Mouse (Mus musculus) liver, embryonic 14.5 days (tissue): ENCODE measurements around the gene Mon2. TPM values are rescaled to one million over a fixed set of nuclear protein-coding genes. Genes with fewer than 3 reads are reported as not detected.

Source experiments
- ATAC-seq: fragments of 200-750 bp; cut with Nextera tagmentation; 2 replicates; pipeline ENCODE4 v1.8.0; 2017; ENCODE audit warnings: moderate number of reproducible peaks, mild to moderate bottlenecking, moderate library complexity; ENCODE audit not compliant: insufficient read depth
- DNase-seq, 3 experiments: peaks; one replicate each; pipeline ENCODE4 v3.0.0-alpha.2; 2012 to 2013; ENCODE audit warnings: low read depth in 3 of 3, low spot score in 3 of 3
- H3K27ac ChIP-seq: fragments of 300-500 bp; sonication (generic); 2 replicates; pipeline ENCODE4 v1.5.1; 2014; ENCODE audit warnings: moderate library complexity, mild to moderate bottlenecking, control low read depth, inconsistent platforms
- H3K27me3 ChIP-seq: fragments of 300-500 bp; sonication (generic); 2 replicates; pipeline ENCODE4 v1.6.1; 2014; ENCODE audit warnings: mild to moderate bottlenecking, low read length, moderate library complexity; ENCODE audit not compliant: control insufficient read depth, insufficient read depth
- H3K36me3 ChIP-seq: fragments of 300-500 bp; sonication (generic); replicated peaks from 2 replicates; pipeline ENCODE4 v1.6.1; 2014; ENCODE audit warnings: low read depth; ENCODE audit not compliant: control insufficient read depth, insufficient read depth
- H3K4me1 ChIP-seq, 2 experiments: fragments of 200-500 bp in 1 of 2; fragments of 300-500 bp in 1 of 2; sonication (generic) in 1 of 2; replicated peaks; 2 replicates each; pipeline ENCODE4 v1.6.1; 2012 to 2014; ENCODE audit warnings: antibody characterized with exemption in 1 of 2, inconsistent platforms in 1 of 2, low read length in 1 of 2; ENCODE audit not compliant: control insufficient read depth in 2 of 2, insufficient read depth in 2 of 2
- H3K4me2 ChIP-seq: fragments of 300-500 bp; sonication (generic); 2 replicates; pipeline ENCODE4 v1.6.1; 2014; ENCODE audit warnings: low read depth, mild to moderate bottlenecking, control low read depth, moderate library complexity
- H3K4me3 ChIP-seq, 2 experiments: fragments of 200-500 bp in 1 of 2; fragments of 300-500 bp in 1 of 2; sonication (generic) in 1 of 2; 2 replicates each; pipeline ENCODE4 v1.5.1; 2012 to 2014; ENCODE audit warnings: low read depth in 2 of 2, low read length in 2 of 2, mild to moderate bottlenecking in 2 of 2, control low read depth in 1 of 2, inconsistent platforms in 1 of 2, moderate library complexity in 1 of 2; ENCODE audit not compliant: insufficient read depth in 1 of 2
- H3K9ac ChIP-seq: fragments of 300-500 bp; sonication (generic); replicated peaks from 2 replicates; pipeline ENCODE4 v1.6.1; 2014; ENCODE audit warnings: mild to moderate bottlenecking, control low read depth, moderate library complexity
- H3K9me3 ChIP-seq: fragments of 300-500 bp; sonication (generic); 2 replicates; pipeline ENCODE4 v1.6.1; 2016; ENCODE audit warnings: low read length, mixed read lengths; ENCODE audit not compliant: control insufficient read depth
- CTCF ChIP-seq: IDR thresholded peaks from 2 replicates; pipeline ENCODE4 v1.5.1; 2016; ENCODE audit warnings: antibody characterized with exemption, low read depth, control low read depth
- EP300 ChIP-seq: IDR thresholded peaks from 2 replicates; pipeline ENCODE4 v1.6.1; 2016; ENCODE audit warnings: antibody characterized with exemption, low read depth
- WGBS: fragments of 180-500 bp; shearing (Covaris S2); extraction: QIAGEN DNeasy Blood & Tissue Kit; methylation state at CpG from one replicate; pipeline ENCODE4 v1.1.7; 2014; ENCODE audit not compliant: insufficient replicate concordance; 5-methylcytosine and 5-hydroxymethylcytosine counted together
- polyA plus RNA-seq, 2 experiments: library from polyadenylated mRNA; depleted of rRNA in 1 of 2; stranded (reverse) in 1 of 2; unstranded in 1 of 2; fragments of >200 nt; fragmentation: Nextera tagmentation in 1 of 2; extraction: Ambion mirVana in 1 of 2; gene quantifications; 2 replicates each; pipeline versions ENCODE4 v1.2.1 to v1.2.3; 2012 to 2014

Gene Mon2
- polyA plus RNA-seq, 2 experiments = 9.8 to 12.6 TPM

DNA sequence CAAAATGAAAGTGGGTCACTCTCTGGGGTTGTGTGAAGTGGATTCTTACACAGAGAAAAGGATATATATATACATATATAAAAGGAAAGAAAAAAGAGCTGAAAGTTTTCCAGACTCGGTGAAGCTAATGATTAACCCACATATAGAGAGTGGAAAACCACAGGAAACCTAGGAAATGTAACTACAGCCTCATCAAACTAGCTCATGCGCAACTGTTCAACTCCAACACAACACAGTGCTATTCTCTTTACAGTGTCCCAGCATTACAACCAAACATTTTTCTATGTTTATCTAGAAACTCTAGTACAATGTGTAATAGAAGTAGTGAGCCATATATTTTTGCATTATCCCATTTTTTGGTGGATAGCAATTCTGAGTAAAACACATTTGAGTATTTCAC, 24.3 kb upstream of the Mon2 start:
- no peak for ATAC-seq
- 51% methylated on average over 2 of the region's 2 CpGs for WGBS
- no peak for TF ChIP-seq CTCF
- TF ChIP-seq EP300 = no peak

DNA sequence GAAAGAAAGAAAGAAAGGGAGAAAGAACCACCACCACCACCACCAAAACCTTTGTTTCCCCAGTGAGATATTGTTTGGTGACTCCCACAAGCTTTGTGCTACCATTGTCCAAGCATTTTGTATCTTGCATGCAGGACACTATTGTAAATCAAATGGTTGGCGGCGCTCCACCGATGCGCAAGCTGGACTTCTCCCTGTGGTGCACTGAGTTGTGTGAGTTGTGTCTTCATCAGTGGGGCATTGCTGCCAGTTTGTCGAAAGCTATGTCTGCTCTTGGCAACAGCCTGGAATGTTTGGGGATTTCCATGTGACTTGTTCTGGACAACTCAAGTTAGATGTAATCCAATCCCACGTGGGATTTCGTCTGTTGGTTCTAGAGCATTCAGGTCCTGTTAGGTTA, 18.2 kb upstream of the Mon2 start:
- Histone ChIP-seq H3K4me1 (no peaks in the 10 kb centered on the region), H3K9ac (no peak overlapping the region), H3K4me2 (no peak overlapping the region), H3K9me3 (no peaks in the 10 kb centered on the region), H3K36me3 (no peaks in the 10 kb centered on the region), H3K4me3 (no peak overlapping the region), H3K27ac (no peak overlapping the region), H3K27me3 (no peaks in the 10 kb centered on the region)
- ATAC-seq = no peak
- DNase-seq = no peak
- 75% methylated on average over 7 of the region's 7 CpGs for WGBS
- no peak for TF ChIP-seq CTCF
- TF ChIP-seq EP300 = no peak

More for the DNA sequence above, 24.3 kb upstream of the Mon2 start:
- Histone ChIP-seq H3K27ac (no peak overlapping the region), H3K4me1 (no peaks in the 10 kb centered on the region), H3K9ac (no peak overlapping the region), H3K4me2 (no peak overlapping the region), H3K36me3 (no peaks in the 10 kb centered on the region), H3K9me3 (no peaks in the 10 kb centered on the region), H3K27me3 (no peaks in the 10 kb centered on the region), H3K4me3 (no peak overlapping the region)
- DNase-seq = no peak

DNA sequence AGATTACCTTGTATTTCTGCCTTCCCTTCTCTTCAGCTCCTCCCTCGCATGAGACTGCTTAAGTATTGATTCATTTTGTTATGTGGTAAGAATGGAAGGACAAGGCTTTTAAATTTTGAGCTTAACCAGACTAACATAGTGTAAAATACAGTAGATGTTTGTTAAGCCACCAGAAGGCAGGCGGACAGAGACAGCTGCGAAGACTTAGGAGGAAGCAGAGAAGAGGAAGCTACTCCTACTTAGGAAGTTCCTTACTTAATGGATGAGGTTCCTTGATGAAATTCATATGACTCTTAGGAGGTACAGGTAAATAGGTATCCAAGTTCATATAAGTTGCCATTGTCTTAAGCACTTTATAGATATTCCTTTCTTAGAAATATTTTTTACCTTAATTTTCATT, 16.3 kb upstream of the Mon2 start:
- H3K27ac ChIP-seq = no peak overlapping the region

DNA sequence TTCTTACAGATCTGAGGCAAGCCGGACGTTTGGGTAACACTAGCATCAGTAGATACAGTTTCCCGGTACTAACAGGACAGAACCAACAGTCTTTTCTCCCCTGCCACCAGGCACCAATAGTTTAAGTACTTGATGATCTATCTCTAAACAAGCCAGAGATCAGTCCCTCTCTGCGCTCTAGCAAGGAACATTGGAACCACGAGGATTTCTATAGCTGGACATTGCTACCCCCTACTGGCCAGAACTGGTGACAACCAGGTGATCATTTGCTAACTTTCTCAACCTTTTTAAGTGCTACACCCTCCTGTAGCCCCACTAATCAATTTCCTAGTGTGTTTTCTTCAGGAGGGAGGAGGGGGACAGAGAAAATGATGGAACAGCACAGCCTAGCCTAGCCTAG, 15.4 kb upstream of the Mon2 start:
- H3K4me2 ChIP-seq = no peak overlapping the region
- 27% methylated on average over 5 of the region's 5 CpGs for WGBS
- H3K27me3 ChIP-seq = no peaks in the 10 kb centered on the region
- TF ChIP-seq EP300 (no peak), CTCF (peak; percentile 73)
- no peaks in the 10 kb centered on the region for H3K36me3 ChIP-seq
- H3K4me3 ChIP-seq = no peak overlapping the region
- ATAC-seq (no peak), DNase-seq (peak in 1 of 3 experiments; percentile 30)
- H3K27ac ChIP-seq = no peak overlapping the region
- no peaks in the 10 kb centered on the region for H3K4me1 ChIP-seq
- no peaks in the 10 kb centered on the region for H3K9me3 ChIP-seq
- H3K9ac ChIP-seq = no peak overlapping the region

More for the DNA sequence above, 16.3 kb upstream of the Mon2 start:
- WGBS = 23% methylated on average over 3 of the region's 3 CpGs
- no peak overlapping the region for H3K4me3 ChIP-seq
- ATAC-seq = no peak
- DNase-seq = no peak
- TF ChIP-seq CTCF (no peak), EP300 (no peak)
- H3K9me3 ChIP-seq = no peaks in the 10 kb centered on the region
- H3K4me2 ChIP-seq = no peak overlapping the region
- no peaks in the 10 kb centered on the region for H3K4me1 ChIP-seq
- H3K9ac ChIP-seq = no peak overlapping the region
- no peaks in the 10 kb centered on the region for H3K36me3 ChIP-seq
- H3K27me3 ChIP-seq = no peaks in the 10 kb centered on the region

DNA sequence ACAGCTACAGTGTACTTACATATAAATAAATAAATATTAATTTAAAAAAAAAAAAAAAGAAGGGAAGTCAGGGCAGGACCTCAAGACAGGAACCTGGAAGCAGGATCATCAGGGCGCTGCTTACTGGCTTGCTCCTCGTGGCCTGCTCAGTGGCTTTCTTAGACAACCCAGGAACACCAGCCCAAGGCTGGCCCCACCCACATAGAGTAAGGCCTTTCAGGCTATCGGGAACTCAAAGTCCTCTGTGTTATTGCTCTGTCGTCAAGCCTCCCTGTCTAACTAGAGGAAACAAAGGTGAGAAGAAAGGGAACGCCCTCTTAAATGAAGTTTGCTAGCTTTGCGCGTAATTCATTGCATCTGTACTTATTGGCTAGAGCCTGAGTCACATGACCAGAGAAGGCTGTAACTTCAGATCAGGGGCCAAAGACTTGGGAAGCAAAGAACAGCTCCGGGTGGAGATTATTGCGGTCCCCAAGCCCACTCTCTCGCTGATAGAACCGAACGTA, 13.2 kb upstream of the Mon2 start:
- no peaks in the 10 kb centered on the region for H3K36me3 ChIP-seq
- H3K27ac ChIP-seq = no peak overlapping the region
- H3K9ac ChIP-seq = no peak overlapping the region
- H3K27me3 ChIP-seq = no peaks in the 10 kb centered on the region
- ATAC-seq (no peak), DNase-seq (no peak)
- H3K4me3 ChIP-seq = no peak overlapping the region
- H3K9me3 ChIP-seq = no peaks in the 10 kb centered on the region
- WGBS = 69% methylated on average over 12 of the region's 12 CpGs
- H3K4me2 ChIP-seq = no peak overlapping the region
- no peaks in the 10 kb centered on the region for H3K4me1 ChIP-seq
- TF ChIP-seq EP300 = no peak
- no peak for TF ChIP-seq CTCF

DNA sequence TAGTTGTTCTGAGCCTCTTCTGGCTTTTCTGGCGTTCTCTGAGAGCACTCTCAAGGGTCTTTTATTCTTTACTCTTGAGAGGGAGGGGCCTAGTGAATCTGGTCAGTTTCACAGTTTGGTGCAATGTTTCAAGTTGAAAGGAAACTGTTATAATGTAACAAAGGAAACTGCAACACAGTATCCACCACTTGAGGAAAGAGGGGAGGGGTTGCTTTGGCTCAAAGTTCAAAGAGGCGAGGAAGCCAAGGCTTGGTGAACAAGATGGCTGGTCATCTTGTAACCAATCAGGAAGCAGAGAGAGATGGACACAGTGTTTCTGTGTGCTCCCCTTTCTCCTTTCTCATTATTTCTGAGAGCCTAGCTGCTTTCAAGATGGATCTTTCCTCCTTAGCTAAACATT, 10.5 kb upstream of the Mon2 start:
- 69% methylated on average over 2 of the region's 2 CpGs for WGBS
- no peaks in the 10 kb centered on the region for H3K9me3 ChIP-seq
- H3K9ac ChIP-seq = no peak overlapping the region
- no peak overlapping the region for H3K4me3 ChIP-seq
- no peak overlapping the region for H3K27ac ChIP-seq
- ATAC-seq (no peak), DNase-seq (no peak)
- TF ChIP-seq CTCF = no peak
- TF ChIP-seq EP300 = no peak
- H3K4me2 ChIP-seq = no peak overlapping the region
- H3K4me1 ChIP-seq = no peaks in the 10 kb centered on the region
- H3K27me3 ChIP-seq = no peaks in the 10 kb centered on the region
- no peaks in the 10 kb centered on the region for H3K36me3 ChIP-seq
